Mouse (Mus musculus) liver, postnatal 0 days (tissue): Measurements from ENCODE around the gene Hnrnph3.

ENCODE experiments used
- CTCF ChIP-seq: sonication (generic); IDR thresholded peaks from 2 replicates; pipeline ENCODE4 v1.5.1; 2016; ENCODE audit warnings: antibody characterized with exemption, low read depth
- EP300 ChIP-seq: IDR thresholded peaks from 2 replicates; pipeline ENCODE4 v1.6.1; 2016; ENCODE audit warnings: antibody characterized with exemption, low read depth, mild to moderate bottlenecking

GRCm38 (mm10) chr10:63065561-63065960 is 41.5 kb upstream of the Hnrnph3 start:
- TF ChIP-seq CTCF (no peak), EP300 (no peak)
